Mouse (Mus musculus) CD8-positive naive resting alpha-beta T cell, adult 2 months (primary cell): ENCODE data around the gene Ap2a1.

Experiments
- DNase-seq, 2 experiments: peaks; one replicate each; pipeline ENCODE4 v3.0.0; 2022; ENCODE audit warnings: low read depth in 2 of 2, low spot score in 2 of 2

The Ap2a1 gene

GRCm38 (mm10) chr7:44866276-44867009 lies 62.9 kb downstream of the Ap2a1 start:
- DNase-seq: no peak

- no peak for DNase-seq
Observed at GRCm38 (mm10) chr7:44864595-44865542, 64.4 kb downstream of the Ap2a1 start.

- DNase-seq: no peak
Observed at GRCm38 (mm10) chr7:44863982-44864494, 65.3 kb downstream of the Ap2a1 start.

- DNase-seq: no peak
Observed at GRCm38 (mm10) chr7:44863210-44863609, 66.1 kb downstream of the Ap2a1 start.

DNA sequence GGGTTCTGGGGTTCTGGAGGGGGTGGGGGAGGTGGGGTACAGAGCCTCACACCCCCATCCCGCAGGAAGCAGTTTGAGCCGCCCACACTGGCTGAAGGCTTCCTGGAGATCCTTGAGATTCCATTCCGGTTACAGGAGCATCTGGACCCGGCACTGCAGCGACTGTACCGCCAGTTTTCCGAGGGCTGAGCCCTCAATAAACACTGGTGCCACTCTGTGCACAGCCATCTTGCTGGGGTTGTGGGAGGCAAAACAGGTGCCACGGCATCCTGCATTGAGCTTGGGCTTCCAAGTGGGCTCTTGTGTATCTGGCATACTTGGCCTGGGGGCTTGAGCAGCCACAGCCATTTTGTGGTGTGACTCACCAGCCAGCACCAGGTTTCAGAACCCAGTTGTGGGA lies 66.9 kb downstream of the Ap2a1 start:
- no peak for DNase-seq

- no peak for DNase-seq
Observed at GRCm38 (mm10) chr7:44861429-44861816, 67.9 kb downstream of the Ap2a1 start.

- peak; percentile 48 to 58 for DNase-seq
Observed at GRCm38 (mm10) chr7:44860576-44861428, 68.5 kb downstream of the Ap2a1 start.

GRCm38 (mm10) chr7:44859896-44860295 lies 69.4 kb downstream of the Ap2a1 start:
- DNase-seq: no peak

GRCm38 (mm10) chr7:44857905-44858304 lies 71.4 kb downstream of the Ap2a1 start:
- no peak for DNase-seq

GRCm38 (mm10) chr7:44857042-44857552 lies 72.2 kb downstream of the Ap2a1 start, which contains the start of gene Pnkp:
Pnkp (plus strand) TSS chr7:44857139.
- peak; percentile 74 to 81 for DNase-seq

GRCm38 (mm10) chr7:44856265-44856916 lies 72.9 kb downstream of the Ap2a1 start:
- no peak for DNase-seq

DNA sequence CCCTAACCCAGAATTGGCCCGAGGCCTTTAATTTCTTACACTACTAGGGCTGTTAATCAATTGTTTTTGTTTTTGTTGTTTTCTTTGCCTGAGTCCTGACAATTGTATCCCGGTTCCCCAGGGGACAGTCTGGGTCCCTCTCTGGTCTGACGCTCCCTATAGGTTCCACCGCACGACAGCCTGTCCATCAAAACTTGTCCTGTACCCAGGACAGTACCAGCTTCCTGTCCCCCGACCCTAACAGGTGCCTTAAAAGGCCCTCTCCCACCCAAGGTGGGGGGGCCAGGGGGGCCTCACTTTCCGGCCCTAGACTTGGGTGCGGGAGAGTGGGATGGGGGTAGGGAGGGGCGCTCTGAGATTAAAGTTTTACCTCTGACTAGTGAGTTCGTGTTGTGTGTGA lies 74.3 kb downstream of the Ap2a1 start:
- no peak for DNase-seq

GRCm38 (mm10) chr7:44854356-44855031 lies 74.8 kb downstream of the Ap2a1 start:
- DNase-seq: peak; percentile 51 to 56

DNA sequence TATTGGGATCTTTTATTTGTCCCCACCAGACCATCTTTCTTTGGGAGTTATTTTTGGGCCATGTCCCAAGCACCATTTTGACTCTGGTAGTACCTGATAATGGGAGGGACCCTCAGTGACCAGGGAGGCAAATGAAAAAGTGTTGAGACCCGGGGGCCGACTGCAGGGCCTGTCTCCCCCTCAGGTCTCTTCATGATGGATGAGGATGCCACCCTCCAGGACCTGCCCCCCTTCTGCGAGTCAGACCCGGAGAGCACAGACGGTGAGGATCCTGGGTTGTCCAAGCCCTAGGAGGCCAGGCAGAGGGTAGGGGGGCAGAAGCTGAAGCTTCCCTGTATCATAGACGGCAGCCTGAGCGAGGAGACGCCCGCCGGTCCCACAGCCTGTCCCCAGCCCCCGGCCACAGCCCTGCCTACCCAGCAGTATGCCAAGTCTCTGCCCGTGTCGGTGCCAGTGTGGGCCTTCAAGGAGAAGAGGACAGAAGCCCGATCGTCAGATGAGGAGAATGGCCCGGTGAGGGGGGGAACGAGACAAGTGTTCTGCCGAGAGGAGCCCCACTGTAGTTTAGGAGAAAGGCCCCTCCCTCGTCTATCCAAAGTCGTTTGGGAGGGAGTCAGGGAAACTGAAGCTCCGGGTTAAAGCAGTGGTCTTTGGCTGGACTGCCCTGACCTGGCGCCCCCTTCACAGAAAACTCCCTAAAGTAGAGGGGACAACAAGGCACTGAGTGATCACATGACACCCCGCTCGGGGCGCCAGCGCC lies 75.5 kb downstream of the Ap2a1 start:
- no peak for DNase-seq

DNA sequence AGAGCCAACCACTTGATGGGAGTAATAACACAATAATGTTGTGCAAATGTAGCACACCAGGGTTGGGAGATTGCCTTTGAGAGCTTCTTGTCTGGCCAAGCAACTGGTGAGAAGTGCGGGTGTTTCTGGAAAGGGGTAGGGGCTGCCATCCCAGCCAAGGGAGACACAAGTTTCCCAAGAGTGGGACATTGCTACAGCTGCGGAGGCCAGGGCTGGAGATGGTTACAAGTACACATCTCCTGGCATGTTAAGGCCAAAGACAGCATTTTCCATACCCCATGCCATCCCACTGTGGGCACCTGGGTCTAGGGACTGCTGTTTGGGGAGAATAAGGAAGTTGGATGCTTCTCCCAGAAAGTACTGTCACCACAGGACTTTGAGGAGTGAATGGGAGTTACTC lies 76.2 kb downstream of the Ap2a1 start:
- no peak for DNase-seq

- DNase-seq: no peak
Observed at GRCm38 (mm10) chr7:44852259-44853027, 76.9 kb downstream of the Ap2a1 start.

DNA sequence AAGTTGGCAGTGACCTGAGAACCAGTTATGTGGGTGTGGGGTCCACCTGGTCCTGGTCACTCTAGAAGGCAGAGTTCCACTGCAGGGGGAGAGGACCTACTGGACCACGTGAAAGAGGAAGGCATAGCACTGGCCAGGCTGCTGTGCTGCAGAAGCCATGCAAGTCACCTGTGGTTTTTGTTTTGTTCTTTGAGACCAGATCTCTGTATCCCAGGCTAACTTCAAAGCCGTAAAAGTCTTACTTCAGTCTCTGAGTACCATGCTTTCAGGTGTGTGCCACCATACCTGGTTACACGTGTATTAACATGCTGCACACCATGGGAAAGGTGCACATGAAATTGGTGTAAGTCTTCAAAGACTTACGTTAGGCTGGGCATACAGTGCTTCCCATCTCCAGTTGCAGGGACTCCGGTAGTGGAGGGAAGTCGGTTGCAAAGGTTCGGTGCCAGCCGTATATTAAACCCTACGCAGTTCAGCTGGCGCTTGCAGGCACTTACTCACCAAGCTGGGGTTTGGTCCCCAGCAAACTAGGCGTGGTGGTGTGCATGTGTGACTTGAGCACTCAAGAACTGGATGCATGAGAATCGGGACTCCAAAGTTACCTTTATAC lies 77.6 kb downstream of the Ap2a1 start:
- DNase-seq: no peak
